Mouse (Mus musculus) cerebellum, adult 2 months (tissue): Measurements from ENCODE around the gene Edem1. TPM values are rescaled to one million over a fixed set of nuclear protein-coding genes. Genes with fewer than 3 reads are reported as not detected.

Experiments
- DNase-seq, 2 experiments: peaks; one replicate each; pipeline ENCODE4 v3.0.0; 2021
- H3K27ac ChIP-seq: fragments of 200-500 bp; 2 replicates; pipeline ENCODE4 v1.5.1; 2012; ENCODE audit warnings: low read length, control low read depth, inconsistent platforms; ENCODE audit not compliant: insufficient read depth
- H3K27me3 ChIP-seq: fragments of 200-500 bp; 2 replicates; pipeline ENCODE4 v1.6.1; 2012; ENCODE audit warnings: inconsistent platforms, mild to moderate bottlenecking, low read length, moderate library complexity; ENCODE audit not compliant: control insufficient read depth, insufficient read depth
- H3K4me1 ChIP-seq: fragments of 200-500 bp; 2 replicates; pipeline ENCODE4 v1.6.1; 2011; ENCODE audit warnings: low read length; ENCODE audit not compliant: control insufficient read depth, insufficient read depth
- H3K4me3 ChIP-seq: fragments of 200-500 bp; replicated peaks from 2 replicates; pipeline ENCODE3; 2011; ENCODE audit warnings: mild to moderate bottlenecking, low read depth, low read length, control low read depth; ENCODE audit not compliant: insufficient read depth
- CTCF ChIP-seq: fragments of 200-500 bp; IDR thresholded peaks from 2 replicates; pipeline ENCODE4 v1.5.1; 2011; ENCODE audit warnings: low read depth, mild to moderate bottlenecking, control low read depth, low read length, moderate library complexity, borderline replicate concordance; ENCODE audit not compliant: insufficient read depth
- POLR2A ChIP-seq: fragments of 200-500 bp; IDR thresholded peaks from 2 replicates; pipeline ENCODE4 v1.6.1; 2011; ENCODE audit warnings: low read length, control low read depth, borderline replicate concordance; ENCODE audit not compliant: insufficient read depth
- WGBS: fragments of 180-500 bp; shearing (Covaris S2); methylation state at CpG from one replicate; pipeline ENCODE4 v1.1.7; 2018; 5-methylcytosine and 5-hydroxymethylcytosine counted together
- polyA plus RNA-seq: library from polyadenylated mRNA; depleted of rRNA; stranded (reverse); fragments of >200 nt; gene quantifications from 2 replicates; pipeline ENCODE4 v1.2.3, GENCODE M21; 2012

Gene Edem1
- polyA plus RNA-seq, 1 experiment, result 10.5 TPM

- Histone ChIP-seq H3K27ac (no peak overlapping the region), H3K4me1 (no peaks in the 10 kb centered on the region), H3K27me3 (no peaks in the 10 kb centered on the region), H3K4me3 (no peak overlapping the region)
- no peak for DNase-seq
- WGBS, result 93% methylated on average over 4 of the region's 4 CpGs
- TF ChIP-seq POLR2A (no peak), CTCF (no peak)
Observed at GRCm38 (mm10) chr6:108881074-108881473, 52.6 kb downstream of the Edem1 start.

DNA sequence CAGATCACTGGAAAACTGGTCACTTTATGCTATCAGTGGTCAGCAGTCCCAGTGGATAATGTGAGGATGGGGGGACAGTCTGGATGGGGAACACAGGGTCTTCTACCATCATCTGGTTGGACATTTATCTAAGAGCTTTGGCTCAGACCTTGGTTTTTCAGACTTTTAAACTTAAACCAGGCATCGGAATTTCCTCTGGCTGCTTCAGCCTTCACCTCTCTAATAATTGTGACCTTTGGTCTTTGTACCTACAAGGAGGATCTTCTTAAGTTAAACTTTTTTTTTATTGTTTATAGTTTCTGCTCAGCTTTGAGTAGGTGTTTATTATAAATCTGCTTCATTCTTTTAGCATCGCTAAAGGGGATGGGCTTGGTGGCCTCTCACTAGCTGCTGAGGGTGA, 55.4 kb downstream of the Edem1 start:
- Histone ChIP-seq H3K27me3 (no peaks in the 10 kb centered on the region), H3K27ac (no peak overlapping the region), H3K4me3 (no peak overlapping the region), H3K4me1 (no peaks in the 10 kb centered on the region)
- WGBS, result 92% methylated on average over 2 of the region's 2 CpGs
- no peak for DNase-seq
- TF ChIP-seq CTCF, result no peak

DNA sequence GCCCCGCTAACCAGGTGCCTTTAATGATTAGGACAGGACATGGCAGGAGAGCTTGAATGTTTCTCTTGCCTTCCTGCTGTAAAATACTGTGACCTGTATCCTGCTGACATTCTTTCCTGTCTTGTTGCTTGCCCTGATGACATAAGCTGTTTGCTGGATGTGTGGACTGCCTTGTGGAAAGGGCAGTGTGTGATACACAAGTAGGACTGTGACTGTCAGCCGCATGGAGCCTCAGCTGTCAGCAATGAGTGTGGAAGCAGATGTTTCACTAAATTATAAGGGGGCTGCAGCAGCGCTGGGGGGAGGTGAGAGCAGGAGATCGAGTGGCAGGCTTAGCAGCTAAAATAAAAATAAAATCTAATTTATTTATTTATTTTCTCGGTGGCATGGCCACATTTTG, 56.2 kb downstream of the Edem1 start:
- Histone ChIP-seq H3K4me3 (no peak overlapping the region), H3K4me1 (no peaks in the 10 kb centered on the region), H3K27me3 (no peaks in the 10 kb centered on the region), H3K27ac (no peak overlapping the region)
- 67% methylated on average over 5 of the region's 5 CpGs for WGBS
- no peak for DNase-seq
- TF ChIP-seq POLR2A, result no peak
- no peak for TF ChIP-seq CTCF

- TF ChIP-seq POLR2A (no peak), CTCF (no peak)
- Histone ChIP-seq H3K4me1 (no peaks in the 10 kb centered on the region), H3K4me3 (no peak overlapping the region), H3K27ac (no peak overlapping the region), H3K27me3 (no peaks in the 10 kb centered on the region)
- no peak for DNase-seq
- 57% methylated on average over 4 of the region's 4 CpGs for WGBS
Observed at GRCm38 (mm10) chr6:108886346-108886745, 57.9 kb downstream of the Edem1 start.

- TF ChIP-seq CTCF (no peak), POLR2A (no peak)
- Histone ChIP-seq H3K4me1 (no peaks in the 10 kb centered on the region), H3K27ac (no peak overlapping the region), H3K4me3 (no peak overlapping the region), H3K27me3 (no peaks in the 10 kb centered on the region)
- WGBS, result 76% methylated on average over 5 of the region's 5 CpGs
- no peak for DNase-seq
Observed at GRCm38 (mm10) chr6:108892589-108892988, 64.1 kb downstream of the Edem1 start.

- TF ChIP-seq POLR2A (no peak), CTCF (no peak)
- Histone ChIP-seq H3K27ac (no peak overlapping the region), H3K27me3 (no peaks in the 10 kb centered on the region), H3K4me1 (no peaks in the 10 kb centered on the region), H3K4me3 (no peak overlapping the region)
- WGBS, result 85% methylated on average over 2 of the region's 2 CpGs
- DNase-seq, result no peak
Observed at GRCm38 (mm10) chr6:108895129-108895528, 66.7 kb downstream of the Edem1 start.

DNA sequence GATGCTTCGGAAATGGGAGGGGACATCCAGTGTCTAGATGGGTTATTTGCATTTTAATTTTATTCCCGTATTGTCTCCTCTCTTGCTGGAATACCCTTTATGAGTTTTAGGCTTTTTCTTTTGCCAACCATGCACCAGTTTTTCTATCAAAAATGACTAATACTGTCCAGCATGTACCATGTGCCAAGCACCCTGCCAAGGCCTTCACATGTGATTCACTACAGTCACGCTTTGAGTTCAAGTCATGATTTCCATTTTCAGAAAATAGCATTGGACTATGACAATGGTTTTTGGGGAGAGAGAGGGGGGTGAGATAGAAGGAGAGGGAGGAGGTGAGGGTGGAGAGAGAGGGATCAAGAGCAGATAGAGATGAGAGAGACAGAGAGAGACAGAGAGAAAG, 67.5 kb downstream of the Edem1 start:
- no peak for DNase-seq
- no peaks in the 10 kb centered on the region for H3K4me1 ChIP-seq
- H3K27me3 ChIP-seq, result no peaks in the 10 kb centered on the region
- 59% methylated on average over 3 of the region's 3 CpGs for WGBS
- H3K4me3 ChIP-seq, result no peak overlapping the region
- no peak overlapping the region for H3K27ac ChIP-seq
- no peak for TF ChIP-seq CTCF
- no peak for TF ChIP-seq POLR2A

DNA sequence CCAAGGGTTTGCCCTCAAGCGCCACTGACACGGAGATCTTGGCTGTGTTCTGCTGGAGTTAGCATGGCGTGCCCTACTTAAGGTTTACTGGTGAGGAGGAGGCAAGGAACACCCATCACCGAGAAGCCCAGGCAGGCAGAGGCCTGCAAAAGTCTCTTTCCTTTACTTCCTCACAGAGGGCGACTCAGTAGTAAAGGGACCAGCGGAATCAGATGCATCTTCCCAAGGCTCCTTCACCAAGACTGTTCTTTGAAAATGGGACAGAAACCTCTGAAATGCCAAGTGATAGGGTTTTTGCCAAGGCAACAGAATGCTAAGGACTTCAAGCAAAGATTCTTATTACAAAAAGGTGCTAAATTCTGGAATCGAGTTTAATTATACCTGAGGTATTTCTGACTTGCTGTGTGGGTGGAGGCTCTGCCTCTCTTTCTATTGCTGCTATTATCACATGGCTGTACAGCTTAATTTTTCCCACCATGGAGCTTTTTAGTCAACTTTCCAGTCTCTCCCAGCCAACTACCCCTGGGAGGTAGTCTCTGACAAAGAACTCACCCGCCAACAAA, 68.2 kb downstream of the Edem1 start:
- no peak for DNase-seq
- Histone ChIP-seq H3K4me3 (no peak overlapping the region), H3K27ac (no peak overlapping the region), H3K4me1 (no peaks in the 10 kb centered on the region), H3K27me3 (no peaks in the 10 kb centered on the region)
- WGBS, result 74% methylated on average over 8 of the region's 8 CpGs
- TF ChIP-seq POLR2A (no peak), CTCF (no peak)

DNA sequence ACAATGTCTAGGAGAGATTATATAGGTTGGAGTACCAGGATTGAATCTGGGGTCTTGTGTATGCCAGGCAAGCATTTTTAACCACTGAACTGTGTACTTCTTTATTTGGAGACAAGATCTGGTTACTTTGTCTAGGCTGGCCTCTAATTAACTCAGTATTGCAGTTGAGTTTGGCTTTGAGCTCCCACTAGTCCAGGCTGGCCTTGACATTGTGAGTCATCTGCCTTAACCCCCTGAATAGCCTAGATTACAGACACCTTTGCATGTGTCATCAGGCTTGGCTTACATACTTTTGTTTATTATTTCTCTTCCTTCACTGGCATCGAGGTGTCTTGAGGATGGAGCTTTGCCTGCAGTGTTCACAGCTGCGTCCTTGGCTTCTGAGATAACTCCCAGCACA, 70.8 kb downstream of the Edem1 start:
- no peak overlapping the region for H3K4me3 ChIP-seq
- H3K4me1 ChIP-seq, result no peaks in the 10 kb centered on the region
- no peak for DNase-seq
- H3K27ac ChIP-seq, result no peak overlapping the region
- no peaks in the 10 kb centered on the region for H3K27me3 ChIP-seq
- TF ChIP-seq CTCF, result no peak
- TF ChIP-seq POLR2A, result no peak
- WGBS, result 62% methylated on average over 2 of the region's 2 CpGs

DNA sequence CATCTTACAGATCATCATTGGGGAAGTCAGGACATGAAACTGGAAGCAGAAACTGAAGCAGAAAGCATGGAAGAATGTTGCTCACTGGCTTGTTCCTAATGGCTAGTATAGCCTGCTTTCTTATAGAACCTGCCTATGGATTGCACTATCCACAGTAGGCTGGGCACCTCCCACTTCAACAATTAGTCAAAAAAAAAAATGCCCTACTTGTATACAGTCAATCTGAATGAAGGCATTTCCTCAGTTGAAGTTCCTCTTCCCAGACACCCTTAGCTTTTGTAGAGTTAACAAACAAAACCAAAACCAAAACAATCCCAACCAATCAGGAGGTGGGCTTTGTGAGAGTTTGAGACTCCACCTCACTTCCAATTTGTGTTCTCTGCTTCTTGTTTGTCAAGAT, 73.7 kb downstream of the Edem1 start:
- no peak overlapping the region for H3K4me3 ChIP-seq
- no peak for DNase-seq
- H3K27ac ChIP-seq, result no peak overlapping the region
- no peaks in the 10 kb centered on the region for H3K4me1 ChIP-seq
- no peaks in the 10 kb centered on the region for H3K27me3 ChIP-seq
- TF ChIP-seq CTCF (no peak), POLR2A (no peak)
